ENCODE assay signal across 8 mouse cellular contexts in genomic region chr7:19503481-19504068, GRCm38 (mm10). TPM values are rescaled to one million over a fixed set of nuclear protein-coding genes. Genes with fewer than 3 reads are reported as not detected.
DNase-seq lines count a peak whose midpoint lies in the region; ATAC-seq and TF ChIP-seq lines count a peak whose summit lies in the region.

No protein-coding gene starts in this region.

- no peak for ATAC-seq in hindbrain, embryonic 12.5 days (ENCODE audit: low FRiP score)
- peak; percentile 41 for ATAC-seq in Patski

- intact Hi-C loops in left cerebral cortex, postnatal 10 days (cut with DNase I) = no loop called here

- H3K4me3 ChIP-seq in hindbrain, embryonic 10.5 days = 0 out of 2 replicates have a peak overlapping the region, but pooled peaks have one; percentile 1
- H3K4me3 ChIP-seq in hindbrain, embryonic 12.5 days = no peak overlapping the region
- no peak overlapping the region for H3K4me3 ChIP-seq in limb, embryonic 10.5 days

- no peak overlapping the region for H3K27ac ChIP-seq in hindbrain, embryonic 10.5 days
- no peak overlapping the region for H3K27ac ChIP-seq in hindbrain, embryonic 12.5 days
- no peak overlapping the region for H3K27ac ChIP-seq in limb, embryonic 10.5 days

- POLR2A ChIA-PET in Patski (lab: Charles Lee) = no interaction called here

- peaks cover 29% of the 10 kb centered on the region for H3K4me1 ChIP-seq in hindbrain, embryonic 10.5 days (replicated peaks)
- H3K4me1 ChIP-seq in hindbrain, embryonic 12.5 days = peaks cover 16% of the 10 kb centered on the region
- H3K4me1 ChIP-seq in limb, embryonic 10.5 days = peaks cover 29% of the 10 kb centered on the region

- H3K9ac ChIP-seq in hindbrain, embryonic 12.5 days = no peak overlapping the region

- DNase-seq in hindbrain, embryonic 10.5 days (ENCODE audit: low spot score) = peak; percentile 51
- DNase-seq in A20 (ENCODE audit: low read depth, low spot score) (peak; percentile 65), Patski (ENCODE audit: low read depth, low spot score) (peak; percentile 20)
- peak; percentile 79 for DNase-seq in embryo, embryonic 10.5 days (ENCODE audit: low spot score)
- DNase-seq in limb, embryonic 10.5 days (ENCODE audit: low spot score) = peak; percentile 69
- peak; percentile 58 for DNase-seq in testis, postnatal 10 days (ENCODE audit: low spot score)
- DNase-seq in left cerebral cortex, postnatal 10 days (ENCODE audit: extremely low spot score in 1 of 2, low spot score in 2 of 2) = no peak

- CTCF ChIA-PET in Patski (lab: Charles Lee) = interaction anchor here (0.7 to 4.5 kb wide), 8 partner anchors 14 to 165 kb away, joined by 3 to 20 read pairs (median 4); partner anchors contain the start of genes Nkpd1 and Ppp1r37

- 38% methylated on average over 5 of the region's 5 CpGs for WGBS in hindbrain, embryonic 10.5 days
- whole genome bisulfite sequencing in hindbrain, embryonic 12.5 days = 36% methylated on average over 5 of the region's 5 CpGs
- WGBS in limb, embryonic 10.5 days = 34% methylated on average over 5 of the region's 5 CpGs

- no peak for TF ChIP-seq CTCF in Patski (IDR thresholded peaks at IDR 0.05)

- H3K27me3 ChIP-seq in hindbrain, embryonic 10.5 days (ENCODE audit: insufficient read depth, poor library complexity, severe bottlenecking) = no peaks in the 10 kb centered on the region
- H3K27me3 ChIP-seq in hindbrain, embryonic 12.5 days = no peaks in the 10 kb centered on the region
- H3K27me3 ChIP-seq in Patski = no peaks in the 10 kb centered on the region
- no peaks in the 10 kb centered on the region for H3K27me3 ChIP-seq in limb, embryonic 10.5 days (ENCODE audit: low read depth, poor library complexity, severe bottlenecking)

- H3K4me2 ChIP-seq in hindbrain, embryonic 12.5 days (replicated peaks) = no peak overlapping the region

- in situ Hi-C loops in Patski (cut with MboI; ENCODE audit: low pct_unique_long_range_greater_than_20kb) = no loop called here

- no peaks in the 10 kb centered on the region for H3K9me3 ChIP-seq in hindbrain, embryonic 10.5 days
- no peaks in the 10 kb centered on the region for H3K9me3 ChIP-seq in hindbrain, embryonic 12.5 days (replicated peaks)
- no peaks in the 10 kb centered on the region for H3K9me3 ChIP-seq in limb, embryonic 10.5 days (replicated peaks)

- H3K36me3 ChIP-seq in hindbrain, embryonic 10.5 days = no peaks in the 10 kb centered on the region
- no peaks in the 10 kb centered on the region for H3K36me3 ChIP-seq in hindbrain, embryonic 12.5 days
- no peaks in the 10 kb centered on the region for H3K36me3 ChIP-seq in limb, embryonic 10.5 days

RNA-seq across cellular contexts. Expression of gene Bloc1s3, which starts 4.6 kb away (rescaled TPM):
- 2.4 and 3.8 TPM in 2 replicates for polyA plus RNA-seq in hindbrain, embryonic 10.5 days (2016; fragmentation: Nextera tagmentation; extraction: Ambion mirVana)
- polyA plus RNA-seq in hindbrain, embryonic 12.5 days (2016; fragmentation: Nextera tagmentation; extraction: Ambion mirVana) = 4.6 and 4.8 TPM in 2 replicates
- 9.8 TPM for polyA plus RNA-seq in Patski (2021)
- 2.3 and 2.4 TPM in 2 replicates for polyA plus RNA-seq in limb, embryonic 10.5 days (2016; fragmentation: Nextera tagmentation; extraction: Ambion mirVana)
- total RNA-seq in left cerebral cortex, postnatal 10 days (2021) = 1 to 10 TPM; 7.6 to 7.8 TPM

RNA-seq across cellular contexts. Expression of gene Trappc6a, which starts 4.6 kb away (rescaled TPM):
- 68.8 and 71.4 TPM in 2 replicates for polyA plus RNA-seq in hindbrain, embryonic 10.5 days (2016; fragmentation: Nextera tagmentation; extraction: Ambion mirVana)
- 41.7 and 48.1 TPM in 2 replicates for polyA plus RNA-seq in hindbrain, embryonic 12.5 days (2016; fragmentation: Nextera tagmentation; extraction: Ambion mirVana)
- polyA plus RNA-seq in Patski (2021) = 36.5 TPM
- 74.0 and 90.5 TPM in 2 replicates for polyA plus RNA-seq in limb, embryonic 10.5 days (2016; fragmentation: Nextera tagmentation; extraction: Ambion mirVana)
- 10 to 100 TPM; 18.4 to 24.1 TPM for total RNA-seq in left cerebral cortex, postnatal 10 days (2021)

RNA-seq across cellular contexts. Expression of gene Nkpd1, which starts 14.1 kb away (rescaled TPM):
- polyA plus RNA-seq in hindbrain, embryonic 10.5 days (2016; fragmentation: Nextera tagmentation; extraction: Ambion mirVana) = 0.09 and 0.10 TPM in 2 replicates
- 0.23 TPM in 1 of 2 replicates, not detected in the other for polyA plus RNA-seq in hindbrain, embryonic 12.5 days (2016; fragmentation: Nextera tagmentation; extraction: Ambion mirVana)
- 0.15 TPM for polyA plus RNA-seq in Patski (2021)
- polyA plus RNA-seq in limb, embryonic 10.5 days (2016; fragmentation: Nextera tagmentation; extraction: Ambion mirVana) = 0.10 and 0.11 TPM in 2 replicates
- under 1 TPM; 0.49 to 0.94 TPM for total RNA-seq in left cerebral cortex, postnatal 10 days (2021)

RNA-seq across cellular contexts. Expression of gene Exoc3l2, which starts 40.4 kb away (rescaled TPM):
- polyA plus RNA-seq in hindbrain, embryonic 10.5 days (2016; fragmentation: Nextera tagmentation; extraction: Ambion mirVana) = 0.39 and 0.80 TPM in 2 replicates
- polyA plus RNA-seq in hindbrain, embryonic 12.5 days (2016; fragmentation: Nextera tagmentation; extraction: Ambion mirVana) = 1.0 and 1.5 TPM in 2 replicates
- polyA plus RNA-seq in Patski (2021) = not detected
- polyA plus RNA-seq in limb, embryonic 10.5 days (2016; fragmentation: Nextera tagmentation; extraction: Ambion mirVana) = 1.2 and 1.7 TPM in 2 replicates
- 1 to 10 TPM in 1 of 2 experiments, under 1 TPM in 1; 0.69 to 1.4 TPM for total RNA-seq in left cerebral cortex, postnatal 10 days (2021)

RNA-seq across cellular contexts. Expression of gene Mark4, which starts 45.0 kb away (rescaled TPM):
- polyA plus RNA-seq in hindbrain, embryonic 10.5 days (2016; fragmentation: Nextera tagmentation; extraction: Ambion mirVana) = 9.3 and 13.6 TPM in 2 replicates
- 20.0 and 21.6 TPM in 2 replicates for polyA plus RNA-seq in hindbrain, embryonic 12.5 days (2016; fragmentation: Nextera tagmentation; extraction: Ambion mirVana)
- 34.8 TPM for polyA plus RNA-seq in Patski (2021)
- 7.6 and 8.0 TPM in 2 replicates for polyA plus RNA-seq in limb, embryonic 10.5 days (2016; fragmentation: Nextera tagmentation; extraction: Ambion mirVana)
- total RNA-seq in left cerebral cortex, postnatal 10 days (2021) = 100 to 1,000 TPM; 110 to 115 TPM

Comparison
In these comparisons a context has a peak if more than half of its experiments do, and no peak if none do; other contexts are left out.
1. DNase-seq: peak in hindbrain, embryonic 10.5 days (single experiment), A20 (single experiment), Patski (single experiment), embryo, embryonic 10.5 days (single experiment), limb, embryonic 10.5 days (single experiment) and testis, postnatal 10 days (single experiment); none in left cerebral cortex, postnatal 10 days (0 of 2).